Mouse (Mus musculus) CH12.LX (cell line): ENCODE data around the gene Osbpl3. TPM values are rescaled to one million over a fixed set of nuclear protein-coding genes. Genes with fewer than 3 reads are reported as not detected.

Source experiments
- DNase-seq: peaks from one replicate; pipeline ENCODE4 v3.0.0-alpha.2; 2013; ENCODE audit errors: extremely low read depth
- H3K27ac ChIP-seq: 2 replicates; pipeline ENCODE4 v1.5.1; 2012; ENCODE audit warnings: low read depth, mild to moderate bottlenecking, control low read depth, moderate library complexity; ENCODE audit not compliant: insufficient read depth
- H3K27me3 ChIP-seq: replicated peaks from 2 replicates; pipeline ENCODE3; 2012; ENCODE audit warnings: inconsistent platforms
- H3K36me3 ChIP-seq, 2 experiments: replicated peaks in 1 of 2; 2 replicates each; pipeline versions ENCODE3 to v1.6.1; 2012; ENCODE audit warnings: inconsistent platforms in 1 of 2, low read length in 1 of 2, mild to moderate bottlenecking in 1 of 2, mixed read lengths in 1 of 2, moderate library complexity in 1 of 2; ENCODE audit not compliant: control insufficient read depth in 1 of 2, insufficient read depth in 1 of 2
- H3K4me1 ChIP-seq, 2 experiments: 2 replicates each; pipeline ENCODE4 v1.6.1; 2012; ENCODE audit warnings: inconsistent platforms in 1 of 2, moderate library complexity in 1 of 2; ENCODE audit not compliant: insufficient read depth in 2 of 2, control insufficient read depth in 1 of 2
- H3K4me2 ChIP-seq: 2 replicates; pipeline ENCODE4 v1.6.1; 2012; ENCODE audit warnings: low read depth, mild to moderate bottlenecking, control low read depth; ENCODE audit not compliant: poor library complexity, insufficient read depth, severe bottlenecking
- H3K4me3 ChIP-seq, 3 experiments: fragments of 150-350 bp in 1 of 3; sonication (generic) in 1 of 3; replicated peaks in 1 of 3; 2 replicates each; pipeline versions ENCODE3 to v1.5.1; 2011 to 2012; ENCODE audit warnings: low read depth in 2 of 3, low read length in 2 of 3, mild to moderate bottlenecking in 2 of 3, moderate library complexity in 2 of 3, control low read depth in 1 of 3, improper control_type of control experiment in 1 of 3, inconsistent platforms in 1 of 3, mixed read lengths in 1 of 3; ENCODE audit not compliant: poor library complexity in 1 of 3
- H3K79me2 ChIP-seq: replicated peaks from 2 replicates; pipeline ENCODE4 v1.6.1; 2012; ENCODE audit warnings: mild to moderate bottlenecking, moderate library complexity; ENCODE audit not compliant: control insufficient read depth, poor library complexity, insufficient read depth, severe bottlenecking; ENCODE audit errors: extremely low read depth
- H3K9ac ChIP-seq: 2 replicates; pipeline ENCODE4 v1.6.1; 2012; ENCODE audit warnings: low read depth, mild to moderate bottlenecking, control low read depth, moderate library complexity; ENCODE audit not compliant: insufficient read depth
- H3K9me3 ChIP-seq: replicated peaks from 2 replicates; pipeline ENCODE3; 2012; ENCODE audit warnings: low read length, inconsistent platforms, mixed read lengths
- BHLHE40 ChIP-seq: IDR thresholded peaks from 2 replicates; pipeline ENCODE4 v1.6.1; 2011; ENCODE audit warnings: mild to moderate bottlenecking, low read depth, low read length, improper control_type of control experiment
- ELF1 ChIP-seq: IDR thresholded peaks from 2 replicates; pipeline ENCODE4 v1.6.1; 2014; ENCODE audit warnings: low read depth, mild to moderate bottlenecking, inconsistent platforms, low read length, improper control_type of control experiment
- EP300 ChIP-seq: IDR thresholded peaks from 2 replicates; pipeline ENCODE4 v1.6.1; 2011; ENCODE audit warnings: low read length, improper control_type of control experiment
- ETS1 ChIP-seq: conservative IDR thresholded peaks from 2 replicates; pipeline ENCODE4 v1.6.1; 2012; ENCODE audit warnings: low read depth, mild to moderate bottlenecking, inconsistent platforms, low read length, improper control_type of control experiment, moderate library complexity
- GABPA ChIP-seq: IDR thresholded peaks from 2 replicates; pipeline ENCODE4 v1.6.1; 2012; ENCODE audit warnings: low read depth, low read length, improper control_type of control experiment, inconsistent platforms; ENCODE audit not compliant: insufficient replicate concordance
- IRF4 ChIP-seq: IDR thresholded peaks from 2 replicates; pipeline ENCODE4 v1.6.1; 2014; ENCODE audit warnings: low read depth, mild to moderate bottlenecking, inconsistent platforms, low read length, improper control_type of control experiment
- KAT2A ChIP-seq: IDR thresholded peaks from 2 replicates; pipeline ENCODE4 v1.6.1; 2012; ENCODE audit warnings: low read length, improper control_type of control experiment, inconsistent platforms; ENCODE audit not compliant: insufficient replicate concordance
- MAFK ChIP-seq: IDR thresholded peaks from 2 replicates; pipeline ENCODE4 v1.6.1; 2011; ENCODE audit warnings: low read length, improper control_type of control experiment; ENCODE audit not compliant: insufficient replicate concordance
- MAX ChIP-seq: IDR thresholded peaks from 2 replicates; pipeline ENCODE4 v1.6.1; 2011; ENCODE audit warnings: low read length, improper control_type of control experiment
- MAZ ChIP-seq: IDR thresholded peaks from 2 replicates; pipeline ENCODE4 v1.6.1; 2012; ENCODE audit warnings: low read depth, mild to moderate bottlenecking, inconsistent platforms, low read length, improper control_type of control experiment, moderate library complexity
- MEF2A ChIP-seq: IDR thresholded peaks from 2 replicates; pipeline ENCODE4 v1.6.1; 2014; ENCODE audit warnings: low read depth, mild to moderate bottlenecking, inconsistent platforms, low read length, improper control_type of control experiment, borderline replicate concordance
- MYC ChIP-seq: IDR thresholded peaks from 2 replicates; pipeline ENCODE4 v1.6.1; 2011; ENCODE audit warnings: low read depth, mild to moderate bottlenecking, improper control_type of control experiment, low read length
- POLR2AphosphoS2 ChIP-seq: IDR thresholded peaks from 2 replicates; pipeline ENCODE4 v1.6.1; 2011; ENCODE audit warnings: low read depth, low read length, improper control_type of control experiment
- RCOR1 ChIP-seq: conservative IDR thresholded peaks from 2 replicates; pipeline ENCODE4 v1.6.1; 2012; ENCODE audit warnings: low read depth, mild to moderate bottlenecking, inconsistent platforms, low read length, improper control_type of control experiment
- TCF12 ChIP-seq: IDR thresholded peaks from 2 replicates; pipeline ENCODE4 v1.6.1; 2014; ENCODE audit warnings: low read depth, mild to moderate bottlenecking, inconsistent platforms, low read length, improper control_type of control experiment
- USF2 ChIP-seq: conservative IDR thresholded peaks from 2 replicates; pipeline ENCODE4 v1.6.1; 2011; ENCODE audit warnings: low read depth, low read length, improper control_type of control experiment
- ZKSCAN1 ChIP-seq: IDR thresholded peaks from 2 replicates; pipeline ENCODE4 v1.6.1; 2012; ENCODE audit warnings: low read depth, inconsistent platforms, low read length, improper control_type of control experiment, borderline replicate concordance
- ZMIZ1 ChIP-seq: IDR thresholded peaks from 2 replicates; pipeline ENCODE4 v1.6.1; 2012; ENCODE audit warnings: low read depth, mild to moderate bottlenecking, inconsistent platforms, low read length, improper control_type of control experiment
- ZNF384 ChIP-seq: IDR thresholded peaks from 2 replicates; pipeline ENCODE4 v1.6.1; 2012; ENCODE audit warnings: low read depth, low read length, improper control_type of control experiment, inconsistent platforms
- dilution Hi-C: fragments of 300-500 bp; cut with MboI; formaldehyde crosslinking; loops from 2 replicates; pipeline ENCODE4 v1.14.3; 2020; ENCODE audit warnings: low sequenced_read_pairs; ENCODE audit not compliant: extremely low pct_unique_long_range_greater_than_20kb, extremely low pct_ligation_motif_present
- in situ Hi-C: fragments of 300-500 bp; cut with MboI; formaldehyde crosslinking; loops from 3 replicates; pipeline ENCODE4 v1.14.3; 2019; ENCODE audit warnings: low sequenced_read_pairs, low pct_ligation_motif_present, low pct_unique_long_range_greater_than_20kb, mixed read lengths
- polyA plus RNA-seq: library from polyadenylated mRNA; unstranded; fragments of >175 nt; gene quantifications from 2 replicates; pipeline ENCODE4 v1.2.1, GENCODE M21; 2012; ENCODE audit warnings: low read depth; ENCODE audit not compliant: insufficient read length
- total RNA-seq, 2 experiments: library from RNA; depleted of rRNA; stranded (reverse); fragments of 300-350 nt in 1 of 2; fragments of >200 nt in 1 of 2; gene quantifications; 2 replicates each; pipeline ENCODE4 v1.2.3; 2012 to 2014

The Osbpl3 gene
- total and polyA plus RNA-seq, 3 experiments, result 2.2 to 8.1 (median 3.5) TPM

- Histone ChIP-seq H3K9ac (no peak overlapping the region), H3K4me3 (no peak overlapping the region), H3K27me3 (no peaks in the 10 kb centered on the region), H3K9me3 (peaks cover 3% of the 10 kb centered on the region), H3K79me2 (no peaks in the 10 kb centered on the region), H3K36me3 (peaks cover 2 to 3% of the 10 kb centered on the region in 2 experiments), H3K4me1 (peaks cover 7 to 16% of the 10 kb centered on the region in 2 experiments), H3K4me2 (0 out of 2 replicates have a peak overlapping the region, but pooled peaks have one; percentile 17), H3K27ac (peak overlapping the region; percentile 13; the same call in 1 of the 2 replicates)
- DNase-seq, result peak; percentile 81
- dilution Hi-C loops (loop anchor here (25.0 kb wide), 1 partner anchor 105 kb away; no protein-coding TSS in a partner anchor), in situ Hi-C loops (no loop called here)
- peak; percentile 50; the same call in 1 of the 2 replicates for TF ChIP-seq ZNF384
- peak; percentile 78 for TF ChIP-seq EP300
- TF ChIP-seq BHLHE40, result peak; percentile 60
- peak; percentile 60 for TF ChIP-seq IRF4
- no peak for TF ChIP-seq POLR2AphosphoS2
- TF ChIP-seq MAFK, result peak; percentile 39; the same call in 1 of the 2 replicates
- TF ChIP-seq TCF12, result peak; percentile 63
- TF ChIP-seq RCOR1, result 0 out of 2 replicates have a peak, but pooled peaks have one; percentile 24
- TF ChIP-seq MAX, result no peak
- TF ChIP-seq KAT2A, result no peak
- TF ChIP-seq ELF1, result peak; percentile 44; the same call in 1 of the 2 replicates
- TF ChIP-seq MEF2A, result peak; percentile 70
- no peak for TF ChIP-seq MYC
- TF ChIP-seq ZMIZ1, result 0 out of 2 replicates have a peak, but pooled peaks have one; percentile 45
Measured at GRCm38 (mm10) chr6:50416854-50417253, 39.1 kb downstream of the Osbpl3 start.

- peaks cover 3% of the 10 kb centered on the region for H3K9me3 ChIP-seq
Measured at GRCm38 (mm10) chr6:50415431-50415830, 40.6 kb downstream of the Osbpl3 start.

More at GRCm38 (mm10) chr6:50415431-50415830, 40.6 kb downstream of the Osbpl3 start:
- TF ChIP-seq MAFK (no peak), ZKSCAN1 (no peak), ZNF384 (no peak), KAT2A (no peak), USF2 (no peak), ETS1 (no peak), MAZ (no peak), GABPA (no peak)
- H3K36me3 ChIP-seq, result peaks cover 2 to 3% of the 10 kb centered on the region in 2 experiments
- no peak overlapping the region for H3K27ac ChIP-seq
- in situ Hi-C loops (no loop called here), dilution Hi-C loops (loop anchor here (25.0 kb wide), 1 partner anchor 103 kb away; no protein-coding TSS in a partner anchor)
- peaks cover 7 to 16% of the 10 kb centered on the region in 2 experiments for H3K4me1 ChIP-seq
- H3K79me2 ChIP-seq, result no peaks in the 10 kb centered on the region
- H3K9ac ChIP-seq, result no peak overlapping the region
- H3K27me3 ChIP-seq, result no peaks in the 10 kb centered on the region
- no peak overlapping the region for H3K4me3 ChIP-seq
- no peak for DNase-seq
- H3K4me2 ChIP-seq, result no peak overlapping the region
